Mouse (Mus musculus) cerebellum, adult 2 months (tissue): ENCODE measurements around the gene Add1.

Experiments used
- CTCF ChIP-seq: fragments of 200-500 bp; IDR thresholded peaks from 2 replicates; pipeline ENCODE4 v1.5.1; 2011; ENCODE audit warnings: low read depth, mild to moderate bottlenecking, control low read depth, low read length, moderate library complexity, borderline replicate concordance; ENCODE audit not compliant: insufficient read depth
- POLR2A ChIP-seq: fragments of 200-500 bp; IDR thresholded peaks from 2 replicates; pipeline ENCODE4 v1.6.1; 2011; ENCODE audit warnings: low read length, control low read depth, borderline replicate concordance; ENCODE audit not compliant: insufficient read depth

- TF ChIP-seq CTCF = no peak
- TF ChIP-seq POLR2A = no peak
These were observed 2.8 kb downstream of the Add1 start for GRCm38 (mm10) chr5:34576286-34576685.
